Mouse (Mus musculus) embryonic facial prominence, embryonic 11.5 days (tissue): ENCODE data around the gene Cdc42se1. TPM values are rescaled to one million over a fixed set of nuclear protein-coding genes. Genes with fewer than 3 reads are reported as not detected.

Experiments used
- ATAC-seq: fragments of 200-750 bp; cut with Nextera tagmentation; replicated peaks from 2 replicates; pipeline ENCODE4 v1.8.0; 2017; ENCODE audit warnings: low read depth; ENCODE audit not compliant: insufficient number of reproducible peaks, low FRiP score, low TSS enrichment
- DNase-seq: peaks from one replicate; pipeline ENCODE4 v3.0.0-alpha.2; 2015; ENCODE audit warnings: low spot score
- H3K27ac ChIP-seq: fragments of 300-500 bp; sonication (generic); replicated peaks from 2 replicates; pipeline ENCODE4 v1.5.1; 2014; ENCODE audit warnings: mild to moderate bottlenecking, low read depth, low read length, control low read depth
- H3K27me3 ChIP-seq: fragments of 300-500 bp; sonication (generic); 2 replicates; pipeline ENCODE4 v1.6.1; 2014; ENCODE audit warnings: mild to moderate bottlenecking, low read length, moderate library complexity, mixed read lengths; ENCODE audit not compliant: control insufficient read depth, insufficient read depth
- H3K36me3 ChIP-seq: fragments of 300-500 bp; sonication (generic); replicated peaks from 2 replicates; pipeline ENCODE4 v1.6.1; 2014; ENCODE audit warnings: low read depth, mild to moderate bottlenecking, low read length, moderate library complexity, mixed read lengths; ENCODE audit not compliant: control insufficient read depth, insufficient read depth
- H3K4me1 ChIP-seq: fragments of 300-500 bp; sonication (generic); 2 replicates; pipeline ENCODE4 v1.6.1; 2014; ENCODE audit warnings: low read length, mixed read lengths; ENCODE audit not compliant: control insufficient read depth, insufficient read depth
- H3K4me2 ChIP-seq: fragments of 300-500 bp; sonication (generic); 2 replicates; pipeline ENCODE4 v1.6.1; 2014; ENCODE audit warnings: low read depth, mild to moderate bottlenecking, control low read depth, low read length, moderate library complexity
- H3K4me3 ChIP-seq: fragments of 300-500 bp; sonication (generic); 2 replicates; pipeline ENCODE4 v1.5.1; 2014; ENCODE audit warnings: low read depth, low read length, control low read depth
- H3K9ac ChIP-seq: fragments of 300-500 bp; sonication (generic); replicated peaks from 2 replicates; pipeline ENCODE4 v1.6.1; 2014; ENCODE audit warnings: mild to moderate bottlenecking, control low read depth, low read length
- H3K9me3 ChIP-seq: fragments of 300-500 bp; sonication (generic); replicated peaks from 2 replicates; pipeline ENCODE4 v1.6.1; 2016; ENCODE audit warnings: mild to moderate bottlenecking, low read length, inconsistent platforms, mixed read lengths; ENCODE audit not compliant: control insufficient read depth
- WGBS: fragments of 180-500 bp; shearing (Covaris S2); extraction: QIAGEN DNeasy Blood & Tissue Kit; methylation state at CpG from one replicate; pipeline ENCODE4 v1.1.7; 2014; 5-methylcytosine and 5-hydroxymethylcytosine counted together
- polyA plus RNA-seq: library from polyadenylated mRNA; unstranded; fragments of >200 nt; fragmentation: Nextera tagmentation; extraction: Ambion mirVana; gene quantifications from 2 replicates; pipeline ENCODE4 v1.2.1, GENCODE M21; 2014

Cdc42se1 gene
- polyA plus RNA-seq, 1 experiment from 2014 or later, result 105 TPM

DNA sequence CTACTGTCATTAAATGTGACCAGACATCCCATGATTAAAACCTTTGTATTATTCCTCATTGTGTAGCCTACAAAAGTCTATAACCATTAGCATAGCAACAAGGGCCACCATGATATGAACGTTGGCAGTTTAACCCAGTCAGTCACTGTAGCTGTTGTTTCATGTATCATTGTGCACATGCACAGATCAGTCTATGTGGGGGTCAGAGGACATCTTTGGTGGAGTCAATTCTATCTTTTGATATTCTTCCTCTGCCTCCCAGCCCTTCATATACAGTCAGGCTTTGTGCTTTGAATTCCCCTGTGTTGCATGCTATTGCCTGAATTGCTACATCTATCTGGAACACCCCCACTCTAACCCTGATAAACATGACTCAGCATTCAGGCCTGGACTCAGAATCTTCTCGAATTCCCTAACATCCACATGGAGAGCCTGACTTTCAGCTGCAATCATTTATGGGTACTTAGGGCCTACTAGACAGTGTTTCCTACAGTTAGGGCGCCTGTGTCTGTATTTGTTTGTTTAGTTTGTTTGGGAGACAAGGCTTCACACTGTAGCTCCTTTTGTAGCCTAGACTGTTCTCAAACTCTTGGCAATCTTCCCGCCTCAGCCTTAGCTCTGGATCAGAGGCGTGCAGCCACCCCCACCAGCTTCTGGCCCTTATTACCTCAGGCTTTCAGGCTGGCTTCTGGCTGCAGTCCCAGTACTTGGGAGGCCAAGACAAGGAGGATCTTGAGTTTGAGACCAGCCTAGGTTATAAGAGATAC is 18.1 kb downstream of the Cdc42se1 start:
- H3K36me3 ChIP-seq, result no peaks in the 10 kb centered on the region
- no peaks in the 10 kb centered on the region for H3K4me1 ChIP-seq

GRCm38 (mm10) chr3:95247660-95248336 is 19.3 kb downstream of the Cdc42se1 start:
- ATAC-seq, result no peak
- no peak overlapping the region for H3K4me2 ChIP-seq
- H3K4me1 ChIP-seq, result no peaks in the 10 kb centered on the region
- WGBS, result 73% methylated on average over 1 of the region's 1 CpGs
- no peaks in the 10 kb centered on the region for H3K9me3 ChIP-seq
- DNase-seq, result no peak
- no peaks in the 10 kb centered on the region for H3K36me3 ChIP-seq
- H3K27me3 ChIP-seq, result no peaks in the 10 kb centered on the region
- H3K9ac ChIP-seq, result no peak overlapping the region
- H3K27ac ChIP-seq, result no peak overlapping the region
- H3K4me3 ChIP-seq, result no peak overlapping the region

More for the DNA sequence above, 18.1 kb downstream of the Cdc42se1 start:
- no peak for ATAC-seq
- H3K27ac ChIP-seq, result no peak overlapping the region
- no peaks in the 10 kb centered on the region for H3K27me3 ChIP-seq
- no peak overlapping the region for H3K4me3 ChIP-seq
- H3K9ac ChIP-seq, result no peak overlapping the region
- no peaks in the 10 kb centered on the region for H3K9me3 ChIP-seq
- H3K4me2 ChIP-seq, result no peak overlapping the region
- no peak for DNase-seq
- WGBS, result 88% methylated on average over 5 of the region's 5 CpGs

DNA sequence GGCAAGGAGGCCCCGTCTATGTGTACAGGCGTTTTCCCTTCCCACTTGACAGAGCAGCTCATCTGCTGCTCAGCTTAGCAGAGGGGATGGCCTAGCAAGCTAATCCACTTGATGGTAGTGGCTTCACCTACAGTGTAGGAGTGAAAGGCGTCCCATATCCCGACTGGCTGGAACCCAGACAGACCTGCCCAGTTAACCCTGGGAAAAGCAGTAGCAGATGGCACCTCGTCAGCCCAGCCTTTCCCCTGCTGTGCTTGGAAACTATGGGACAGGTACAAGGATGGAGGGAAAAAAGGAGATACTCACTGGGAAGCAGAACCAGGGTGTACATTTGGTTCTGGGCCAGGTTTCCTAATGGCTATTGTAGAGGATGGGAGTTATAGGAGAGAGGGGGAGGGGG is 21.8 kb downstream of the Cdc42se1 start:
- DNase-seq (no peak), ATAC-seq (no peak)
- Histone ChIP-seq H3K4me1 (no peaks in the 10 kb centered on the region), H3K27me3 (no peaks in the 10 kb centered on the region), H3K9me3 (no peaks in the 10 kb centered on the region), H3K36me3 (no peaks in the 10 kb centered on the region; the same call in 1 of the 2 replicates), H3K27ac (no peak overlapping the region), H3K4me2 (no peak overlapping the region), H3K9ac (no peak overlapping the region), H3K4me3 (no peak overlapping the region)
- 75% methylated on average over 5 of the region's 5 CpGs for WGBS

DNA sequence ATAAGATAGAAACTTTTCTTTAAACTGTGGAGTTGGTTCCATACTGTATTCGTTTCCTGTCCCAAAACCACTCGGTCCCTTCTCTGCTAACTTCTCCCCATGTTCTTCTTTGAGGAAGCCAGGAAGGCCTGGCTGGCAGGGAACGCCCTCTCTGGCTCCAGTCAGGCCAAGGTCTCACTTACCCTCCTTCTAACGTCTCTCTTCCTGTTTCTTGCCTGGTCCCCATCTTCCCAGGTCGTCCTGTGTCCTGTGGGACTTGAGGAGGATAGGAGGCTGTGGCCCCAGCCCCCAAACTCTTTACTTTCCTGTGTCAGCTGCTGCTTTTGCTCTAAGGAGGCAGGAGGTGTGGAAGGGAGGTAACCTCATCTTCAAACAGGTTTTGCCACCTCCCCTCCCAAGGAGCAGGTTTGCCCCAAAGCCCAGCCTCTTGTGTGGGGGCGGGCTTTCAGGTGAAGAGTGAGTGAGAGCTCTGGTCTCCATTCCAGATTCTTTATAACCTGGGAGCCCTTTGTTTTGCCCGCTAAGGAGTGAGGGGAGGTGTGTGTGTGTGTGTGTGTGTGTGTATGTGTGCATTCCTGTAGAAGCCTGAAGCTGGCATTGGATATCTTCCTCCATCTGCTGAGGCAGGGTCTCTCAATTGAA is 22.4 kb downstream of the Cdc42se1 start, which contains the start of gene Bnipl:
Bnipl (minus strand) TSS at position 411 of the 642 bp plus-strand sequence.
- Histone ChIP-seq H3K4me1 (no peaks in the 10 kb centered on the region), H3K9me3 (no peaks in the 10 kb centered on the region), H3K4me2 (no peak within 1 kb of the TSS), H3K9ac (no peak within 1 kb of the TSS), H3K36me3 (no peaks in the 10 kb centered on the region; the same call in 1 of the 2 replicates), H3K27me3 (no peaks in the 10 kb centered on the region), H3K27ac (no peak within 1 kb of the TSS), H3K4me3 (no peak within 1 kb of the TSS)
- 54% methylated on average over 7 of the region's 7 CpGs for WGBS
- DNase-seq, result no peak
- ATAC-seq, result peak; percentile 62; the same call in 1 of the 2 replicates

DNA sequence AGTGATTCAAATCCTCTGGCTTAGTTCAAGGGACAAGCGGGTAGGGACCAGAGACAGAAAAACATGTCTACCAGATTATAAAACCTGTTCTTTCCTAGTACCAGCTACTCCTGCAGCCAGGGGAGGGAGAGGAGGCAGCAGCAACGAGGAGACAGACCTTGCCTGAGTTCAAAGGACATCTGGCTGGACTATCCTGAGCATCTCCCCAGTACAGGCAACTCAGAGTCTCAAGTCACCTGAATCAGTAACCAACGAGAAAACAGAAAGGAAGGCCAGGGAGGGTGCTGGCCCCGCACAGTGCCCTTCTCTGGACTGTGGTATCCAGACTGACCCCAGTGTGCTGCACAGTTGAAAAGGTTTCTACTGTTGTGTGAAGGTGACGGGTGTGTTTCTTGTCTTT is 28.4 kb downstream of the Cdc42se1 start:
- 86% methylated on average over 5 of the region's 5 CpGs for WGBS
- no peaks in the 10 kb centered on the region for H3K27me3 ChIP-seq
- H3K4me1 ChIP-seq, result no peaks in the 10 kb centered on the region
- DNase-seq (no peak), ATAC-seq (no peak)
- H3K4me2 ChIP-seq, result no peak overlapping the region
- H3K27ac ChIP-seq, result no peak overlapping the region
- H3K9ac ChIP-seq, result no peak overlapping the region
- H3K36me3 ChIP-seq, result peaks cover 12% of the 10 kb centered on the region
- no peaks in the 10 kb centered on the region for H3K9me3 ChIP-seq
- no peak overlapping the region for H3K4me3 ChIP-seq

DNA sequence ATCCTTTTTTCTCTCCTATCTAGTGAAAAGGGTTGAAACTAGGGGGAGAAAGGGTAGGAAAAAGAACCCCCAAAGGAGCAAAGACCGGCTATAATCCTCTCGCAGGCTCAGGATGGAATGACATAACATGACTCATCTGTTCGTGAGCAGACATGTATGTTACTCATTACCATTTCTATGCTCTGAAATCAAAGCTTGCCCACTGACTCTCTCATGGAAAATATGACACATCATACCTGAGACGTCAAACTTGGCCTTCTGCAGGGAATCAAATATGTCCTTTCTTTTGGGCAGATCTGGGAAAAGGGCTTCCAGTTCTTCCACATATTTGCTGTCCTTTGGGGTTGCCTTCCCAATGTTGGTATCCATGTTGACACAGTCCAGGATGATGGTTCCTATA is 33.4 kb downstream of the Cdc42se1 start:
- Histone ChIP-seq H3K4me3 (no peak overlapping the region), H3K27ac (no peak overlapping the region), H3K4me1 (no peaks in the 10 kb centered on the region), H3K9me3 (no peaks in the 10 kb centered on the region), H3K27me3 (no peaks in the 10 kb centered on the region), H3K9ac (no peak overlapping the region), H3K36me3 (peaks cover 13% of the 10 kb centered on the region), H3K4me2 (no peak overlapping the region)
- ATAC-seq, result no peak
- WGBS, result 86% methylated on average over 4 of the region's 4 CpGs
- DNase-seq, result no peak

DNA sequence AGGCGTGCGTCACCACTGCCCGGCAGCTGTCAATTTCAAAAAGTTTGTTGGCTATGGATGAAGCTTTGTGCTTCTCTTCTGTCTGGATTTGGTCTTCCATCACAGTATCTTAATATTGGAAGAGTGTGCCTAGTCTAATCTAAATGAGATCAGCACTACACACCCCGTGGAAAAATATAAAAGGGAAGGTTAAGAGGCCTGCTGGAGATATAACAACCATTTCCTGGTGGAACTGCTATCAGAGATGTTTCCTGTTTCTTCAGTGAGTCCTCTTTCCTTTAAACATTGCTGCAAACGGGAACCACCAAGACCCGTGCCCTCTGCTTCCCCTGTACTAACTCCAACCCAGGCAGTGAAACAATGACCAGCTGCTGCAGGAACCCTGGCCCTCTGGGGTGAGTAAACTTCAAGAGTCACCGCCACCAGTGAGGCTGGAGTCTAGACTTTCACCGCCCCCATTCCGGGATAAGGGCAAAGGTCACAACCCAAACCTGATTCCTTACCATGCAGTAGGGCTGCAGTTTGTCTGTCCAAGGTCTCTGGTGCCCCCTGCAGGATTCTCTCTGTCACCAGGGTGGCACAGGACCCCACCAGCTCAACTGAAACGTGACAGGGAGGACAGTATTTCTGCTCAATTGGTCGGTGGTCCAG is 34.7 kb downstream of the Cdc42se1 start:
- H3K27ac ChIP-seq, result no peak overlapping the region
- H3K9ac ChIP-seq, result no peak overlapping the region
- H3K27me3 ChIP-seq, result no peaks in the 10 kb centered on the region
- peak; percentile 66 for DNase-seq
- no peak overlapping the region for H3K4me3 ChIP-seq
- H3K36me3 ChIP-seq, result peaks cover 12% of the 10 kb centered on the region
- 0 out of 2 replicates have a peak, but pooled peaks have one; percentile 67 for ATAC-seq
- 39% methylated on average over 11 of the region's 11 CpGs for WGBS
- no peaks in the 10 kb centered on the region for H3K4me1 ChIP-seq
- H3K9me3 ChIP-seq, result no peaks in the 10 kb centered on the region
- H3K4me2 ChIP-seq, result no peak overlapping the region
